Mouse (Mus musculus): Measurements from ENCODE around the gene Cfh. TPM values are rescaled to one million over a fixed set of nuclear protein-coding genes. Genes with fewer than 3 reads are reported as not detected.

The Cfh gene
- 5.9 and 6.0 TPM in 2 replicates for polyA plus RNA-seq (2021; fragmentation: Nextera tagmentation)
- long read RNA-seq, experiment 1, full-length matches to known transcripts, result 8 of 27 reads
- long read RNA-seq, experiment 1, partial matches to known transcripts, result 8 of 27 reads
- long read RNA-seq, experiment 1, other reads (novel, unspliced or antisense), result 11 of 27 reads
- long read RNA-seq, experiment 2, full-length matches to known transcripts, result 4 of 16 reads
- long read RNA-seq, experiment 2, partial matches to known transcripts, result 9 of 16 reads
- long read RNA-seq, experiment 2, other reads (novel, unspliced or antisense), result 3 of 16 reads

DNA sequence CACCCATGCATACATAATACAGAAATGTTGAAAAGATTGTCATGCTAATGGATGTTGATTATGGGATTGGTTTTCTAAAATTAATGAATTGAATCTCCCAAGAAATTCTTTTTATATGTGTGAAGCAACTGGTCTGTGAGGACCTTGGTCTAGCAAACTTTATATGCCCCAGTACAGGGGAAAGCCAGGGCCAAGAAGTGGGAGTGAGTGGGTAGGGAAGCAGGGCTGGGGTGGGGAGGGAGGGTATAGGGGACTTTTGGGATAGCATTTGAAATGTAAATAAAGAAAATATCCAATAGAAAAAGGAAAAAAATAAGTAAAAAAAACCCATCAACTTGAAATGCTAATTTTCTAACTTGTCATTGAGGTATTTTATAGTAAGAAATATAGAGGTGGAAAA is at the start of gene Cfh:
Gene Cfh, minus strand, starts transcription at position 101 of the 400 bp plus-strand sequence.

Other genes starting within 250 kb of the Cfh start
- 3.5 and 4.7 TPM in 2 replicates for gene Kcnt2, start 62.4 kb upstream of the Cfh start, polyA plus RNA-seq (2021; fragmentation: Nextera tagmentation)